Mouse (Mus musculus) heart, postnatal 10 days (tissue): ENCODE results near the gene Ap1s3. TPM values are rescaled to one million over a fixed set of nuclear protein-coding genes. Genes with fewer than 3 reads are reported as not detected.

Experiments
- DNase-seq, 2 experiments: peaks; one replicate each; pipeline ENCODE4 v3.0.0; 2021
- intact Hi-C: fragments of 180-260 bp; cut with DNase I; formaldehyde crosslinking; loops from one replicate; pipeline ENCODE4 v1.15.1; 2025
- total RNA-seq, 2 experiments: library from RNA; stranded (reverse); gene quantifications; 2 replicates each; pipeline ENCODE4 v1.2.3; 2021

Gene Ap1s3
- total RNA-seq, 2 experiments from 2014 or later: 0.87 to 1.1 TPM

DNA sequence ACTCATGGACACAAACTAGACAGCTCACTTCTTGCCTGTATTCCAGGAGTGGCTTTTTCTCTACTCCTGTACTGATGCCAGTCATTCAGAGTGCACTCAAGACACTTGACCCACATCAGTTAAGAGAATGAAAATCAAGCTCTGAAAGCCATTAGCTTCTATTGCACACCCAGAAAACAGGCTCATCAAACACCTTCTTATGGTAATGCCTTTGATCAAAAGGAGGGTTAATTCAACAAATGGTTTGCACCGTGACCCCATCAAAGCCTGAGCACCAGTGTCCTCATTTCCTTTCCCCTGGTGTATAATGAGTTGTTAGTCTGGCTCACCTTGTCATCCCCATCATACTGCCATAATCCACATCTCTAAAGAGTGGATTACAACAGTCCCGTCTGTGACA is 69.3 kb downstream of the Ap1s3 start:
- intact Hi-C loops: no loop called here

DNA sequence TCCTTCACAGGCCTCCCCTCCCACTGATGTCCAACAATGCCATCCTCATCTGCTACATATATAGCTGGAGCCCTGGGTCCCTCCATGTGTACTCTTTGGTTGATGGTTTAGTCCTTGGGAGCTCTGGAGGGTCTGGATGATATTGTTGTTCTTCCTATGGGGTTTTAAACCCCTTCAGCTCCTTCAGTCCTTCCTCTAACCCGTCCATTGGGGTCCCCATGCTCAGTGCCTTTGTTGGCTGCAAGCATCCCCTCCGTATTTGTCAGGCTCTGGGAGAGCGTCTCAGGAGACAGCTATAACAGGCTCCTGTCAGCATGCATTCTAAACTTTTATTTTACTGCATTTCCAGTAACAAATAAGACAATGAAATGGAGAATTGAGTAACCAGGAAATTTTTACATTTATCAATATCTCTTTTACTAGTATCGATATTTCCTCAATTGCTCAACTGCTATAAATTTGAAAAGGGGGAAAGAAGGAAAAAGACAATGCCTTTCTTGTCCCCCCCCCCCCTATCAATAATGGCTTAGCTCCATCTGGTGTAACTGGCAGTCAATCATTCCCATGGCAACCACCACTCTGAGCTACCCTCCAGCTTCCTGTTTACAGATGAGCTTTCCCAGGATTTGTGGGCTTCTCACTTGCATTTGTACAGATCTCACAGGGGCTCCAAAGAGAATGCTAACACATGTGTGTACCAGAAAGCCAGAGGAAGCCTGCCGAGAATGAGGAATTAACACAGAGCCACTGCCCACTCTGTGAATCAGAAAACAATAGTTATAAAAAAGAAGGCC is 73.2 kb downstream of the Ap1s3 start:
- no peak for DNase-seq
- intact Hi-C loops: no loop called here

More for the DNA sequence above, 69.3 kb downstream of the Ap1s3 start:
- no peak for DNase-seq

DNA sequence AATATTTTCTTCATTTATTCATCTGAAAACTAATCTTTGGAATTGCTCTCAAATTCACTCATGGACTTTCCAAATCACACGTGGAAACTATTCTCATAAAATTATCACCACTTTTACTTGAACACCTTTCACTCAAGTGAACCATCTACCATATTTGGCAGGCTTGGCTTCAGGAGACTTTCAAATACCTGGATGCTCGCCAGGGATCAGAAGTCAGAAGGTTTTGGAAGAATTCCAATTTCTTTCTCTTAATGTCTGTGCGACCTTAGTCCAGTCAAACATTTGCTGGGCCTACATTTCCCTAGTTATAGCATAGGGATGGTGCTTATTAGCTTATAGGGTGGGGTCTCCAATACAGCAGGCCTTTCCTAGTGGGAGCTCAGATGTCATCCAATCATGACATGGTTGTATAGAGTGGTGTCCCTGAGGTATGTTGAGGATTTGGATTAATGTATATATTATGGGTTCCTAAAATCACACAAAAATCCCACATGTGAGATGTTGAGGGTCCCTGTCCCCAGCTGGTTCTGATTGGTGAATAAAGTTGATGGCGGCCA is 79.0 kb downstream of the Ap1s3 start:
- intact Hi-C loops: no loop called here
- DNase-seq: peak; percentile 8 to 20

DNA sequence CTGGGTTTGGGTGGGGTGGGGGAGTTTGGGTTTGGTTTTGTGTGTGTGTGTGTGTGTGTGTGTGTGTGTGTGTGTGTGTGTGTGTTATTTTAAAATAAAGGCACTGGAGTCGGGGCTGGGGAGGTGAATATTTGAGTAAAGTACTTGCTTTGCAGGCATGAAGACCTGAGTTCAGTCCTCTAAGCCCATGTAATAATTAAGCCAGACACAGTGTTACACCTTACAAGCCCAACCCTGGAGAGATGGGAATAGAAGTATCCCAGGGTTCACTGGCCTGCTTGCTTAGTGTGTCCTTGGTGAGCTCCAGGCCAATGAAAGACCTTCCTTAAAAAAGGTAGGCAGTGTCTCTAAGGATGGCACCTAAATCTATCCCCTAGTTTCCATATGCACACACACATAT is 80.7 kb downstream of the Ap1s3 start:
- intact Hi-C loops: no loop called here
- DNase-seq: no peak

DNA sequence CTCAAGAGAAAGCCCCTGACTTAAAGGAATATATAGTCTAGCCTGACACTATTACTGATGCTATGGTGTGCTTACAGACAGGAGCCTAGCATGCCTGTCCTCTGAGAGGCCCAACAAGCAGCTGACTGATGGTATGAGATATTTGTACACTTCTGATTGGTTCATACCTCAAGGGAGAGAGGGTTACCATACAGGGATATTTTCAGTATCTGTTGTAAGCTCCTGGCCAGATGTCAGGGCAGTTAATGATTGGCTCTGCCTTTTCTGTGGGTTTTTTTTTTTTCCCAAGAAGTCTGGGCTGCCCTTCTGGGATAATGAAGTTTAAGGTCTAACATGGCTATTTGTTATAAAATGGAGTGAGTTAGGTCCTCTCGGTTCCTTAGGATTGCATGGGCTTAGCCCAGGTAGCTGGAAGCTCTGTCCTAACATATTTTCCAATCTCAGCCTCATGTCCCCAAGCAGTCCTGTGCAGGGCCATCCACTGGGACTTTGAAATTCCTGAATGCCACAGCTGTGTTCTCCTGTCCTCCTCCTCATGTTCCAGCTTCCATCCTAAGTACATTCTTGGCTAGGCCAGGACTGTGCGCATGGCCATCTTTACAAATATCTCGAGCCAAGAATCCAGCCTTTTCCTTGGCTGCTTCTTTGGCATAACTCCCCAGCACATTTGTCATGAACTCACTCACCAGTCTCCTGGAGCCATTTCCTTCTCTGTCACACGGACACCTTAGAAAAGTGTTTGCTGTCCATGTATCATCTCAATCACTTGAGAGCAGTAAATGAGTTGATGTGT is 81.6 kb downstream of the Ap1s3 start:
- intact Hi-C loops: no loop called here
- DNase-seq: peak in 1 of 2 experiments; percentile 8

DNA sequence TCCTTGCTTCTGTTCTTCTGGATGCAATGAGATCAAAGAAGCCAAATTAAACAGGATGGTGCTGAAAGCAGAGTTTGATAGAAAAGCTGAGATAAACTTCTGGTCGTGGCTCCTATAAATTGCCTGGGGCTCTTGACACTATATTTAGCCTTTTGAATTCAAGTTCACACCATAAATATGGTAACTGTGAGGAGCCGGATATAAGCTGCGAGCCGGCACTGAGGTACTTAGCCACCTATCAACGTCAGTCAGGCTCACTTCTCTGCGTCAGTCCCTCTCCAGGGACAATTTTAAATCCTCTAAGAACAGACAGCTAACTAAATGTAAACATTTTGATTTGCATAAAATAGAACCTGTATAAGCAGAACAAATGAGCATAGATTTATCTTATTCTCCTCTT is 82.3 kb downstream of the Ap1s3 start:
- no peak for DNase-seq
- intact Hi-C loops: no loop called here

DNA sequence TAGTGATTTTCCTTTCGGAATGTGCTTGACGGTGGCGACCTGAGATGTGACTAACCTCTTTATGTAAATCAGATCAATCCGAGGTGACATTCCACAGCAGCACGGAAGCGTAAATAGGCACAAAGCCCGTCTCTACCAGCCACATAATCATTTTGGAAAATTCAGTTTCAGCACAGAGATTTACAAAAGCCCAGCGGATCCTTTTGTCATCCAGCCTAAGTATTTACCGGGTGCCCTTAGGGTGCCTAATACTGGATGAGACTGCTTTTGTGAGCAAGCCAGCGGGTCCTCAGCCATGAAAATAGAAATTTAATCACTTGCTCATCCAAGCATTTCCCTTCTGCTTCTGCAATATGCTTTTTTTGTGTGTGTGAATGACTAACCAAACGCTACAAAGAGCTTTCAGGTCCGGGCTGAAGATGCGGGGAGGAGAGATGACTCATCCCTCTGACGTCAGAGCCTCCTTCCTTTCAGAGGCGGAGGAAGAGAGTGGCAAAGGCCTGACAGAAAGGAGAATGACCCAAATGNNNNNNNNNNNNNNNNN is 90.6 kb downstream of the Ap1s3 start:
- peak; percentile 34 to 44 for DNase-seq
- intact Hi-C loops: no loop called here

DNA sequence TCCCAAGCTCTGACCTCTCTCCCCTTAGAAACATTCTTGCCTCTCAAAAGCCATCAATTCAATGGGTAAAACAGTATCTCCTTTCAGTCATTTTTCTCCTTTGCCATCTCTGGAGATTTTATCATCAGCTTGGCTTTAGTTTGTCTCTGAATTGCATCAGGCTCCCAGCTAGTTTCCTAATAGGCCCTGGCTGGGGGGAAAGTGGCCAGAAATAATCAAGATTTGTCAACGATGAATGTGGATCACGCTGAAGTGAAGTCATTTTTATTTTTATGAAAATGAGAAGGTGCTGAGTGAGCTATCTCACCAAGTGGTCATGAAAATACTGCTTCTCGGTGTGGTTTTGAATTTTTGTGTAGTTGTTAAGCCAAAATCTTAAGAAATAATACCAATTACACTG is 94.4 kb downstream of the Ap1s3 start:
- intact Hi-C loops: no loop called here

DNA sequence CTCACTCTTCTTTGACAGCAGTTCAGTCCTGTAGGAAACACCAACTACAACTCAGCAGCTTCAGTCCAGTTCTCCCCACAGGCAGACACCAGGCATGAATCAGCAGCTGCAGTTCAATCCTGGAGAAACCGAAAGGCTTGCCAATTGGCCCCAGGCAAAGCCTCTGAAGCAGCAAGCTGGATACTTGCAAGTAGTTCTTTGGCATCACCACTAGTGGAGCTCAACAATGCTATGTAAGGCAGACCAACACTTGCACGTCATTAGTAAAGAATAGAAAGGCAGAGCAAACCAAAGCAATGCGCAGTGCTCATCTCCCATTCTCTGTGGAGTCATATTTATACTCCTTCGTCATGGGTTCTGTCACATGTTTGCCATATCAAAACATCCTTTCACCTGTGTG is 99.9 kb downstream of the Ap1s3 start:
- intact Hi-C loops: no loop called here
- DNase-seq: no peak

More for the DNA sequence above, 94.4 kb downstream of the Ap1s3 start:
- DNase-seq: no peak

DNA sequence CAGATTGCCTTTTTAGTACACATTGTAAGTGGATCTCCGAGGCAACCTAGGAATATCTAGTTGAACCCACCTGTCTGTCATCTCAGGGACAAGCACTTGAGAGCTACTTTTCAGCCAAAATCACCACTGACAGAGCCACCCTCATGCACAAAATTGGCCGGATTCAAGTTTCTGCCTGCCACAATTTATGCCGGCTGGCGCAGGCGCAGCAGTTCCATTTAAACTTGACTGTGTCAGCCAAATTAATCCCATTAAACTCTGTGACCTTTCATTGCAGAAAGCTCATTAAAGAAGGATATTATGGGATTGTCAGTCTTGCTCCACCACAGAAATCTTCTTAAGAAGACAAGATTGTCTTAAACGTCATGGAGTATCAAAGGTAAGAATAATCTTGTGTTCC is 100.6 kb downstream of the Ap1s3 start:
- no peak for DNase-seq
- intact Hi-C loops: no loop called here

DNA sequence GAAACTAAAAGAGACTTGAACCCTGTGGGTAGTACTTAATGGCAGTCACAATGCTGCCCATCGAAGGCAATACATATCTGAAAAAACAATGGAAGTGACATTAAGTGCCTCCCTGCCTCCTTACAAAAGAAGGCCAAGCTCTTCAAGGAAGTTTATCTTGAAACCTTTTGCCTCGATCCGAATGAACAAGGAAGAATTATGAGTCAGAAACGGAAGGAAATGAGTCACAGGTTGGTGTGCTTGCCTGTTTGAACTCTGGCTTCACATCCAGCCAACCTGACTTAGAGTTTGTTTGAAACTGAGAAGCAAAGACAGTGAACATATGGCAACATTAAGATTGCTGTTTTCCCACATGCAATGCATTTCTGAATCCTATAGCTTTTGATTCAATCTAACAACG is 110.6 kb downstream of the Ap1s3 start:
- intact Hi-C loops: no loop called here
- no peak for DNase-seq

Other genes starting within 250 kb of the Ap1s3 start
- gene Scg2, start 231.9 kb downstream of the Ap1s3 start, total RNA-seq: not detected
- 10 to 100 TPM; 48.8 to 50.2 TPM for gene Mrpl44, start 104.0 kb upstream of the Ap1s3 start, total RNA-seq
- 10 to 100 TPM; 21.9 to 29.2 TPM for gene Wdfy1, start 104.2 kb upstream of the Ap1s3 start, total RNA-seq
- gene Serpine2, start 189.2 kb upstream of the Ap1s3 start, total RNA-seq: 10 to 100 TPM; 40.1 to 42.9 TPM